Mouse (Mus musculus): Measurements from ENCODE around the gene Mamstr. TPM values are rescaled to one million over a fixed set of nuclear protein-coding genes. Genes with fewer than 3 reads are reported as not detected.
"Not testable (repeated sequence)": the region's sequence is repeated elsewhere in the genome, so short reads cannot be mapped to it uniquely, and the experiment has no call there.

The Mamstr gene
- polyA plus RNA-seq, 1 experiment from 2014 or later: 0.69 TPM

GRCm38 (mm10) chr7:45642503-45643255 lies 2.9 kb downstream of the Mamstr start:
- Histone ChIP-seq H3K9me3 (ENCODE audit: control insufficient read depth, low read length) (no peaks in the 10 kb centered on the region), H3K4me3 (ENCODE audit: low read depth, low read length) (peak overlapping the region; percentile 52), H3K4me2 (peak overlapping the region; percentile 84), H3K36me3 (ENCODE audit: control insufficient read depth, insufficient read depth, low read length) (no peaks in the 10 kb centered on the region), H3K27me3 (replicated peaks; ENCODE audit: control insufficient read depth, insufficient read depth, low read length) (peaks cover 4% of the 10 kb centered on the region; the same call in 1 of the 2 replicates), H3K27ac (ENCODE audit: low read depth, low read length) (peak overlapping the region; percentile 53; the same call in 1 of the 2 replicates), H3K9ac (ENCODE audit: low read depth, low read length) (peak overlapping the region; percentile 64), H3K4me1 (replicated peaks; ENCODE audit: control insufficient read depth, insufficient read depth, low read length) (peaks cover 14% of the 10 kb centered on the region; the same call in 1 of the 2 replicates)
- DNase-seq (ENCODE audit: low spot score) (no peak), ATAC-seq (replicated peaks; ENCODE audit: low FRiP score) (no peak)
- 49% methylated on average over 16 of the region's 16 CpGs for WGBS

- peak overlapping the region; percentile 84 for H3K4me2 ChIP-seq
- peak overlapping the region; percentile 46; the same call in 1 of the 2 replicates for H3K27ac ChIP-seq (ENCODE audit: low read depth, low read length)
- H3K9me3 ChIP-seq (ENCODE audit: control insufficient read depth, low read length): no peaks in the 10 kb centered on the region
- peak; percentile 89 for DNase-seq (ENCODE audit: low spot score)
- H3K27me3 ChIP-seq (replicated peaks; ENCODE audit: control insufficient read depth, insufficient read depth, low read length): peaks cover 4% of the 10 kb centered on the region; the same call in 1 of the 2 replicates
- WGBS: 3% methylated on average over 28 of the region's 28 CpGs
- peak; percentile 88 for ATAC-seq (replicated peaks; ENCODE audit: low FRiP score)
- peak overlapping the region; percentile 64 for H3K9ac ChIP-seq (ENCODE audit: low read depth, low read length)
- H3K4me1 ChIP-seq (replicated peaks; ENCODE audit: control insufficient read depth, insufficient read depth, low read length): peaks cover 12% of the 10 kb centered on the region; the same call in 1 of the 2 replicates
- H3K4me3 ChIP-seq (ENCODE audit: low read depth, low read length): peak overlapping the region; percentile 52
- no peaks in the 10 kb centered on the region for H3K36me3 ChIP-seq (ENCODE audit: control insufficient read depth, insufficient read depth, low read length)
These were observed 3.8 kb downstream of the Mamstr start for GRCm38 (mm10) chr7:45643441-45644178.

- Histone ChIP-seq H3K4me2 (peak overlapping the region; percentile 84), H3K9ac (ENCODE audit: low read depth, low read length) (0 out of 2 replicates have a peak overlapping the region, but pooled peaks have one; percentile 12), H3K27ac (ENCODE audit: low read depth, low read length) (peak overlapping the region; percentile 46; the same call in 1 of the 2 replicates), H3K4me3 (ENCODE audit: low read depth, low read length) (peak overlapping the region; percentile 52), H3K36me3 (ENCODE audit: control insufficient read depth, insufficient read depth, low read length) (no peaks in the 10 kb centered on the region), H3K27me3 (replicated peaks; ENCODE audit: control insufficient read depth, insufficient read depth, low read length) (peaks cover 4% of the 10 kb centered on the region; the same call in 1 of the 2 replicates), H3K9me3 (ENCODE audit: control insufficient read depth, low read length) (no peaks in the 10 kb centered on the region), H3K4me1 (replicated peaks; ENCODE audit: control insufficient read depth, insufficient read depth, low read length) (peaks cover 12% of the 10 kb centered on the region; the same call in 1 of the 2 replicates)
- 7% methylated on average over 18 of the region's 18 CpGs for WGBS
- DNase-seq (ENCODE audit: low spot score): no peak
- no peak for ATAC-seq (replicated peaks; ENCODE audit: low FRiP score)
These were observed 4.4 kb downstream of the Mamstr start for GRCm38 (mm10) chr7:45644183-45644582.

GRCm38 (mm10) chr7:45644872-45645590 lies 5.3 kb downstream of the Mamstr start:
- peaks cover 4% of the 10 kb centered on the region; the same call in 1 of the 2 replicates for H3K27me3 ChIP-seq (replicated peaks; ENCODE audit: control insufficient read depth, insufficient read depth, low read length)
- ATAC-seq (replicated peaks; ENCODE audit: low FRiP score): no peak
- DNase-seq (ENCODE audit: low spot score): no peak
- H3K9me3 ChIP-seq (ENCODE audit: control insufficient read depth, low read length): no peaks in the 10 kb centered on the region
- H3K36me3 ChIP-seq (ENCODE audit: control insufficient read depth, insufficient read depth, low read length): no peaks in the 10 kb centered on the region
- peak overlapping the region; percentile 84 for H3K4me2 ChIP-seq
- 62% methylated on average over 6 of the region's 6 CpGs for WGBS
- no peak overlapping the region for H3K9ac ChIP-seq (ENCODE audit: low read depth, low read length)
- H3K4me3 ChIP-seq (ENCODE audit: low read depth, low read length): no peak overlapping the region
- H3K4me1 ChIP-seq (replicated peaks; ENCODE audit: control insufficient read depth, insufficient read depth, low read length): peaks cover 12% of the 10 kb centered on the region; the same call in 1 of the 2 replicates
- H3K27ac ChIP-seq (ENCODE audit: low read depth, low read length): no peak overlapping the region

GRCm38 (mm10) chr7:45645591-45645971 lies 5.8 kb downstream of the Mamstr start:
- Histone ChIP-seq H3K27ac (ENCODE audit: low read depth, low read length) (no peak overlapping the region), H3K9me3 (ENCODE audit: control insufficient read depth, low read length) (no peaks in the 10 kb centered on the region), H3K36me3 (ENCODE audit: control insufficient read depth, insufficient read depth, low read length) (no peaks in the 10 kb centered on the region), H3K9ac (ENCODE audit: low read depth, low read length) (no peak overlapping the region), H3K4me2 (no peak overlapping the region), H3K27me3 (replicated peaks; ENCODE audit: control insufficient read depth, insufficient read depth, low read length) (0 out of 2 replicates have a peak, but pooled peaks cover 4% of the 10 kb centered on the region), H3K4me1 (replicated peaks; ENCODE audit: control insufficient read depth, insufficient read depth, low read length) (peaks cover 12% of the 10 kb centered on the region; the same call in 1 of the 2 replicates), H3K4me3 (ENCODE audit: low read depth, low read length) (no peak overlapping the region)
- 80% methylated on average over 7 of the region's 7 CpGs for WGBS
- ATAC-seq (replicated peaks; ENCODE audit: low FRiP score) (no peak), DNase-seq (ENCODE audit: low spot score) (no peak)

GRCm38 (mm10) chr7:45646671-45647070 lies 6.9 kb downstream of the Mamstr start:
- no peak overlapping the region for H3K9ac ChIP-seq (ENCODE audit: low read depth, low read length)
- ATAC-seq (replicated peaks; ENCODE audit: low FRiP score) (no peak), DNase-seq (ENCODE audit: low spot score) (no peak)
- H3K4me1 ChIP-seq (replicated peaks; ENCODE audit: control insufficient read depth, insufficient read depth, low read length): peaks cover 12% of the 10 kb centered on the region; the same call in 1 of the 2 replicates
- no peaks in the 10 kb centered on the region for H3K9me3 ChIP-seq (ENCODE audit: control insufficient read depth, low read length)
- H3K36me3 ChIP-seq (ENCODE audit: control insufficient read depth, insufficient read depth, low read length): no peaks in the 10 kb centered on the region
- H3K27me3 ChIP-seq (replicated peaks; ENCODE audit: control insufficient read depth, insufficient read depth, low read length): 0 out of 2 replicates have a peak, but pooled peaks cover 4% of the 10 kb centered on the region
- H3K4me3 ChIP-seq (ENCODE audit: low read depth, low read length): no peak overlapping the region
- no peak overlapping the region for H3K27ac ChIP-seq (ENCODE audit: low read depth, low read length)
- no peak overlapping the region for H3K4me2 ChIP-seq
- WGBS: 77% methylated on average over 4 of the region's 4 CpGs

- WGBS: 76% methylated on average over 8 of the region's 8 CpGs
- Histone ChIP-seq H3K9me3 (ENCODE audit: control insufficient read depth, low read length) (no peaks in the 10 kb centered on the region), H3K4me3 (ENCODE audit: low read depth, low read length) (no peak overlapping the region), H3K27ac (ENCODE audit: low read depth, low read length) (no peak overlapping the region), H3K9ac (ENCODE audit: low read depth, low read length) (no peak overlapping the region), H3K4me2 (no peak overlapping the region), H3K36me3 (ENCODE audit: control insufficient read depth, insufficient read depth, low read length) (no peaks in the 10 kb centered on the region), H3K4me1 (replicated peaks; ENCODE audit: control insufficient read depth, insufficient read depth, low read length) (0 out of 2 replicates have a peak, but pooled peaks cover under 1% of the 10 kb centered on the region), H3K27me3 (replicated peaks; ENCODE audit: control insufficient read depth, insufficient read depth, low read length) (0 out of 2 replicates have a peak, but pooled peaks cover under 1% of the 10 kb centered on the region)
- DNase-seq (ENCODE audit: low spot score) (no peak), ATAC-seq (replicated peaks; ENCODE audit: low FRiP score) (no peak)
These were observed 9.6 kb downstream of the Mamstr start for GRCm38 (mm10) chr7:45649351-45649750.

- H3K9me3 ChIP-seq (ENCODE audit: control insufficient read depth, low read length); H3K9ac ChIP-seq (ENCODE audit: low read depth, low read length); H3K4me3 ChIP-seq (ENCODE audit: low read depth, low read length); ATAC-seq (replicated peaks; ENCODE audit: low FRiP score); H3K27me3 ChIP-seq (replicated peaks; ENCODE audit: control insufficient read depth, insufficient read depth, low read length); H3K4me1 ChIP-seq (replicated peaks; ENCODE audit: control insufficient read depth, insufficient read depth, low read length); H3K27ac ChIP-seq (ENCODE audit: low read depth, low read length); H3K36me3 ChIP-seq (ENCODE audit: control insufficient read depth, insufficient read depth, low read length); DNase-seq (ENCODE audit: low spot score); H3K4me2 ChIP-seq: not testable (repeated sequence)
- 88% methylated on average over 19 of the region's 20 CpGs for WGBS
These were observed 10.7 kb downstream of the Mamstr start for GRCm38 (mm10) chr7:45650484-45650883.

Data from liver, embryonic 11.5 days (tissue).